Mouse (Mus musculus): ENCODE data around the gene Zfp386. TPM values are rescaled to one million over a fixed set of nuclear protein-coding genes. Genes with fewer than 3 reads are reported as not detected.

Gene Zfp386
- total RNA-seq, 2 experiments from 2014 or later: 44.9 to 47.7 TPM

- no peak for DNase-seq
- intact Hi-C loops (cut with DNase I): no loop called here
These were observed 39.6 kb downstream of the Zfp386 start for GRCm38 (mm10) chr12:116086951-116087600.

GRCm38 (mm10) chr12:116089836-116090235 is 42.3 kb downstream of the Zfp386 start:
- no peak for DNase-seq
- intact Hi-C loops (cut with DNase I): no loop called here

- intact Hi-C loops (cut with DNase I): no loop called here
- no peak for DNase-seq
These were observed 47.4 kb downstream of the Zfp386 start for GRCm38 (mm10) chr12:116094765-116095555.

- no peak for DNase-seq
- intact Hi-C loops (cut with DNase I): no loop called here
These were observed 48.9 kb downstream of the Zfp386 start for GRCm38 (mm10) chr12:116096361-116096904.

DNA sequence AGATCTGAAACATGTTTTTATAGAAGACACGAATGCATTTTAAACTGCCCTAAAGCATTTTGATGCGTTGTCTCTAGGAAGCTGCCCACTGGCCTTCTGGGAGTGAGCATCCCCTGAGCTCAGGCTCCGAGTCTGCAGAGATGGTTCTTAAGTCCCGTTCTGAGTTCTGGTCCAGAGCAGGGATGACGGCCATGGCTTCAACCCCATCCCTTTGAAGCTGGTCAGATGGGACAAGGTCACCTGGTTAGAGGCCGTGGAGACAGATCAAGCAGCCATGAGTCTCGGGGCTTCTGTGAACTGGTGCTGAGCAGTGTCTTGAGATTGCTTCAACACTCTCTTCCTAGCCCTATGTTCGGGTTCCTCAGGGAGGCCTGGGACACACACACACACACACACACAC is 49.6 kb downstream of the Zfp386 start:
- DNase-seq: no peak
- intact Hi-C loops (cut with DNase I): no loop called here

- no peak for DNase-seq
- intact Hi-C loops (cut with DNase I): no loop called here
These were observed 54.4 kb downstream of the Zfp386 start for GRCm38 (mm10) chr12:116101945-116102344.

- intact Hi-C loops (cut with DNase I): no loop called here
- no peak for DNase-seq
These were observed 62.2 kb downstream of the Zfp386 start for GRCm38 (mm10) chr12:116109451-116110353.

- no peak for DNase-seq
- intact Hi-C loops (cut with DNase I): no loop called here
These were observed 63.6 kb downstream of the Zfp386 start for GRCm38 (mm10) chr12:116111007-116111694.

Other genes starting within 250 kb of the Zfp386 start
- gene Vipr2, start 30.0 kb downstream of the Zfp386 start, total RNA-seq (2021): 1 to 10 TPM; 2.3 to 2.8 TPM
- 10 to 100 TPM; 16.6 to 19.4 TPM for gene Wdr60, start 215.3 kb downstream of the Zfp386 start, total RNA-seq (2021)
- gene Gm11027, start 227.7 kb downstream of the Zfp386 start, total RNA-seq (2021): not detected
- 10 to 100 TPM; 52.5 to 72.2 TPM for gene Esyt2, start 233.5 kb downstream of the Zfp386 start, total RNA-seq (2021)